Mouse (Mus musculus): Measurements from ENCODE around the gene Asphd1. TPM values are rescaled to one million over a fixed set of nuclear protein-coding genes. Genes with fewer than 3 reads are reported as not detected.
"Not testable (repeated sequence)": the region's sequence is repeated elsewhere in the genome, so short reads cannot be mapped to it uniquely, and the experiment has no call there.

Asphd1 gene
- polyA plus RNA-seq, 1 experiment = 0.35 TPM

DNA sequence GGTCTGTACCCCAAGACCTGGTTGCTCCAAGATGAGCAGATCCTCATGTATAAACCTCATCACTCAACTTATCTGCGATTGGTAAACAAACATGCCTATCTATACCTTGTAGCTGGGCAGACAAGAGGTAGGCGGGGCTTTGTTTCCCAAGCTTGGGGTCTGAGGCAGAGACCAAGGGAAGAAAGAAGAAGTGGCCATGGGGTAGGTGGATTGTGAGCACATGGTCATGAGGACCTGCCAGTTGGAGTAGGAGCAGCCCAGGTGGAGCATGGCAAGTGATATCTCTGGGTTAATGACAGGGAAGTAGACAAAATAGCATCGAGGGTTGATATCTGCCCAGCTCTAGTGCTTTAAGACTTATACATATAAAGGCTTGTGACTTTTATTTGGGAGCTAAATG lies 34.5 kb downstream of the Asphd1 start:
- H3K27me3 ChIP-seq (ENCODE audit: control insufficient read depth, insufficient read depth, low read length) = no peaks in the 10 kb centered on the region
- TF ChIP-seq CTCF (IDR thresholded peaks at IDR 0.05; ENCODE audit: borderline replicate concordance, control insufficient read depth, extremely low read depth, insufficient read depth, low read length, poor library complexity) (no peak), POLR2A (IDR thresholded peaks at IDR 0.05; ENCODE audit: control insufficient read depth, extremely low read depth, insufficient read depth, low read length, poor library complexity) (no peak)
- no peak for DNase-seq
- H3K27ac ChIP-seq (ENCODE audit: control insufficient read depth, insufficient read depth, low read length) = no peak overlapping the region
- no peaks in the 10 kb centered on the region for H3K36me3 ChIP-seq (ENCODE audit: control insufficient read depth, insufficient read depth, low read length)
- WGBS = 85% methylated on average over 3 of the region's 3 CpGs
- no peaks in the 10 kb centered on the region for H3K4me1 ChIP-seq (replicated peaks; ENCODE audit: control insufficient read depth, insufficient read depth, low read length)
- no peak overlapping the region for H3K4me3 ChIP-seq (ENCODE audit: control insufficient read depth, insufficient read depth, low read length)

DNA sequence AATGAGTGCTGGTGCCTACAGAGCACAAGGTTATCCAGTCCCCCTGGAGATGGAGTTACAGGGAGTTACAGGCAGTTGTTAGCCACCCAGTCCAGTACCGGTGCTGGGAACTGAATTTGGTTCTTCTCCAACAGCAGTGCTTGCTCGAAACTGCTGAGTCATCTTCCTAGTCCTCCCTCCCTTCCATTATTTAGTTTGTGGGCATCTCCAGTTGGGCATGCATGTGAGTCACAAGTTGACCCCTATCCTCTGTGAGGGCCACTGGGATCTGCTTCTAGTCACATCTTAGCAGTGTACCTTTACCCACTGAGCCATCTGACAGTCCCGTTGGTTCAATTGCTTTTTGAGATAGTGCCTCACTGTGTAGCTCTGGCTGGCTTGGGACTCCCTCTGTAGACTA lies 43.8 kb downstream of the Asphd1 start:
- TF ChIP-seq POLR2A (IDR thresholded peaks at IDR 0.05; ENCODE audit: control insufficient read depth, extremely low read depth, insufficient read depth, low read length, poor library complexity) (no peak), CTCF (IDR thresholded peaks at IDR 0.05; ENCODE audit: borderline replicate concordance, control insufficient read depth, extremely low read depth, insufficient read depth, low read length, poor library complexity) (no peak)
- 51% methylated on average over 3 of the region's 3 CpGs for WGBS
- DNase-seq = no peak
- Histone ChIP-seq H3K36me3 (ENCODE audit: control insufficient read depth, insufficient read depth, low read length) (no peaks in the 10 kb centered on the region), H3K4me3 (ENCODE audit: control insufficient read depth, insufficient read depth, low read length) (no peak overlapping the region), H3K4me1 (replicated peaks; ENCODE audit: control insufficient read depth, insufficient read depth, low read length) (no peaks in the 10 kb centered on the region), H3K27me3 (ENCODE audit: control insufficient read depth, insufficient read depth, low read length) (no peaks in the 10 kb centered on the region), H3K27ac (ENCODE audit: control insufficient read depth, insufficient read depth, low read length) (no peak overlapping the region)

- not testable (repeated sequence) for H3K27me3 ChIP-seq (ENCODE audit: control insufficient read depth, insufficient read depth, low read length); H3K27ac ChIP-seq (ENCODE audit: control insufficient read depth, insufficient read depth, low read length); H3K36me3 ChIP-seq (ENCODE audit: control insufficient read depth, insufficient read depth, low read length); DNase-seq; H3K4me3 ChIP-seq (ENCODE audit: control insufficient read depth, insufficient read depth, low read length)
- 95% methylated on average over 7 of the region's 9 CpGs for WGBS
- H3K4me1 ChIP-seq (replicated peaks; ENCODE audit: control insufficient read depth, insufficient read depth, low read length) = peaks cover 14% of the 10 kb centered on the region
These were observed 49.6 kb downstream of the Asphd1 start for GRCm38 (mm10) chr7:126899781-126900180.

DNA sequence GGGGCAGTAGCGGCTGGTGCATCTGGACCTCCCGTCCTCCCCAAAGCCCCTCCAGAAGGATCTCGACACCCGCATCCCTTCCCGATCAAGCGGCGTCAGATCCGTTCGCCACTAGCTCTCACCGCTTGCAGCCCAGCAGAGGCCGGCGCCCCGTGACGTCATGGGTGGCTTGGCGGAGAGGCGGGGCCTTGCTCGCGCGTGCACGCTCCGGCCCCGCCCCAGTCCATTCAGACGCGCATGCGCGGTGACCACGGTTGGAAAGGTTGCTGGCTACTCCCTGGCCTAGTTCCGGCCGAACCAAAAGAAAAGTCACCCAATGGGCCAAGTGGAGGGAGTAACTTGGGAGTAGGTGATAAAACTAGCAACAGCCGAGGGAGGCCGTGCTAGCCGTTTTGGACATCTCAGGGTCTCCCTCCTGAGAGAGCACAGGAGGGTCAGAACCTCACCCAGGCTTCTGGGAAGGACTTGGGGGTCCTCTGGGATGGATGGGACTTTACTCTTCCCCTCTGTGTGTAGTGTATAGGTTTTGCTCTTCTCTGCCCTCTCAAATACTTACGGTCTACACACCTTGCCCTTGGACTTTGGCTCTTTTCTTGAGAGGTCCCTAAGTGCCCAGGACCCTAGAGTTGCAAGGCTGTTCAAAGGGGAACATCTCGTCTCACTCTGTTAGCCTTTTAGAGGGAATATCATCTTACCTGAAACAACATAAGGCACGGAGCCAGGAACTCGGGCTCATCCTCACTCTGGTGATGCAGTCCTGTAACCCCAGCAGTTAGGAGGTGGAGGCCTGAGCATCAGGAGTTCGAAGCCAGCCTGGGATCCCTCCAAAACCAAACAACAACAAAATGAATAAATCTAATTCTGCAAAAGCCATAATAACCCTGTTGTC lies 51.0 kb downstream of the Asphd1 start:
- H3K36me3 ChIP-seq (ENCODE audit: control insufficient read depth, insufficient read depth, low read length) = no peaks in the 10 kb centered on the region
- TF ChIP-seq POLR2A (IDR thresholded peaks at IDR 0.05; ENCODE audit: control insufficient read depth, extremely low read depth, insufficient read depth, low read length, poor library complexity) (peak; percentile 66; the same call in 1 of the 2 replicates), CTCF (IDR thresholded peaks at IDR 0.05; ENCODE audit: borderline replicate concordance, control insufficient read depth, extremely low read depth, insufficient read depth, low read length, poor library complexity) (0 out of 2 replicates have a peak, but pooled peaks have one; percentile 41)
- DNase-seq = peak; percentile 93
- WGBS = 15% methylated on average over 37 of the region's 37 CpGs
- H3K27ac ChIP-seq (ENCODE audit: control insufficient read depth, insufficient read depth, low read length) = peak overlapping the region; percentile 8; the same call in 1 of the 2 replicates
- H3K4me1 ChIP-seq (replicated peaks; ENCODE audit: control insufficient read depth, insufficient read depth, low read length) = peaks cover 14% of the 10 kb centered on the region
- H3K27me3 ChIP-seq (ENCODE audit: control insufficient read depth, insufficient read depth, low read length) = no peaks in the 10 kb centered on the region
- peak overlapping the region; percentile 78 for H3K4me3 ChIP-seq (ENCODE audit: control insufficient read depth, insufficient read depth, low read length)

DNA sequence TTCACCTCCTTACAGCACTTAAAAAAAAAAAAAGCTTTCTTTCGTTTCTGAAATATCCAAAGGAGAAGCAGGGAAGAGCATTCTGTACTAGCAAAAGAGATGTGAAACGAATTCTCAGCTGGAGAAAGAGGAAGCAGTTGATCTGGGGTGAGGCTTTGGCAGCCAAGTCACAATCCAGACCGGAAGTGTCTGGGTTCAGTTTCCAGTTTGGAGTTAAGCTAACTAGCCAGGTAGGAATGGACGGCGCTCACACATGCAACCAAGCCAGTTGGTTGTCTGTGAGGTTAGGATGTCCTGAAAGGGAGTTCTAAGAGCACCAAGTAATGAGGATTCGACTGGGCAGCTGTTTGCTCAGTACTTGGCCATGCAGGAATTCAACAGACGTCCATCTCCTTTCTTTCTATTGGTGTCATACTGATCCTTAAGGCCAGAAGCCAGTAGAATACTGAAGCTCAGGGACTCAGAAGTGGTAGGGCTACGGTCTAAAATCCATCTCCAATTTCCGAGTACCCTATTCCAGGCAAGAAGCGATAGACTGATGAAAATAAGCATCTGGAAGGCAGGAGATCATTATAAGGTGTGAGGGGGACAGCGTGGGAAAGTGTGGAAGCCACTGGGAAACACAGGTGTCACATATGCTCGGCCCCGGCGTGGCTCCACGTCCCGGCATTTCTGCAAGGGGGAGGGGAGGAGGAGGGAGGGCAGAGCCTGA lies 51.8 kb downstream of the Asphd1 start:
- Histone ChIP-seq H3K36me3 (ENCODE audit: control insufficient read depth, insufficient read depth, low read length) (no peaks in the 10 kb centered on the region), H3K4me3 (ENCODE audit: control insufficient read depth, insufficient read depth, low read length) (peak overlapping the region; percentile 78), H3K4me1 (replicated peaks; ENCODE audit: control insufficient read depth, insufficient read depth, low read length) (peaks cover 14% of the 10 kb centered on the region), H3K27ac (ENCODE audit: control insufficient read depth, insufficient read depth, low read length) (peak overlapping the region; percentile 8; the same call in 1 of the 2 replicates), H3K27me3 (ENCODE audit: control insufficient read depth, insufficient read depth, low read length) (no peaks in the 10 kb centered on the region)
- TF ChIP-seq POLR2A (IDR thresholded peaks at IDR 0.05; ENCODE audit: control insufficient read depth, extremely low read depth, insufficient read depth, low read length, poor library complexity) (no peak), CTCF (IDR thresholded peaks at IDR 0.05; ENCODE audit: borderline replicate concordance, control insufficient read depth, extremely low read depth, insufficient read depth, low read length, poor library complexity) (no peak)
- 3% methylated on average over 16 of the region's 16 CpGs for WGBS
- no peak for DNase-seq

DNA sequence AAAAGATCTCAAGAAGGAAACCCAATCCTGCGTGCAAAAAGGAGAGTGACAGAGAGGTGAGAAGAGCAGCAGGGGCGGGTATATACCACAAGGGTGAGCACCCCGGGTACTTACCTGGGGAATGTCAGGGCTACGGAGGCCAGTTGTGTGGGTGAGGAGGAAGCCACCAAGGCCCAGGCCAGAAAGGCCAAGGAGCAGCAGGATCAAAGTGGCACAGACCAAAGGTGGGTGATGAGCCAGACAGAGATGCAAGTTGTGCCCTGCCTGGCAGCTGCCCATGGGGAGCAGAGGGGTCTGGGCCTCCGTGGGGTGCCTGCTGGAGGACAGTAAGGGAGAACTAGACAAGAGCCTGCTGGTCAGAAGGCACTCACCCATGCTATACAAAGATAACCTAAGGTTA lies 52.5 kb downstream of the Asphd1 start:
- no peak for TF ChIP-seq POLR2A (IDR thresholded peaks at IDR 0.05; ENCODE audit: control insufficient read depth, extremely low read depth, insufficient read depth, low read length, poor library complexity)
- no peak for TF ChIP-seq CTCF (IDR thresholded peaks at IDR 0.05; ENCODE audit: borderline replicate concordance, control insufficient read depth, extremely low read depth, insufficient read depth, low read length, poor library complexity)
- 80% methylated on average over 5 of the region's 5 CpGs for WGBS
- no peak for DNase-seq
- Histone ChIP-seq H3K36me3 (ENCODE audit: control insufficient read depth, insufficient read depth, low read length) (no peaks in the 10 kb centered on the region), H3K27ac (ENCODE audit: control insufficient read depth, insufficient read depth, low read length) (peak overlapping the region; percentile 28; the same call in 1 of the 2 replicates), H3K27me3 (ENCODE audit: control insufficient read depth, insufficient read depth, low read length) (no peaks in the 10 kb centered on the region), H3K4me1 (replicated peaks; ENCODE audit: control insufficient read depth, insufficient read depth, low read length) (peaks cover 14% of the 10 kb centered on the region), H3K4me3 (ENCODE audit: control insufficient read depth, insufficient read depth, low read length) (no peak overlapping the region)

Other genes with a start within 250 kb of the Asphd1 start
- gene Coro1a, start 241.8 kb downstream of the Asphd1 start, polyA plus RNA-seq (2012; rRNA removed) = 2,939 and 3,162 TPM in 2 replicates
- 130 and 131 TPM in 2 replicates for gene Mapk3, start 190.0 kb downstream of the Asphd1 start, polyA plus RNA-seq (2012; rRNA removed)
- gene Gdpd3, start 183.2 kb downstream of the Asphd1 start, polyA plus RNA-seq (2012; rRNA removed) = 15.7 and 106 TPM in 2 replicates
- gene Ypel3, start 172.6 kb downstream of the Asphd1 start, polyA plus RNA-seq (2012; rRNA removed) = 622 and 685 TPM in 2 replicates
- 25.0 and 37.9 TPM in 2 replicates for gene Tbx6, start 168.1 kb downstream of the Asphd1 start, polyA plus RNA-seq (2012; rRNA removed)
- 460 and 482 TPM in 2 replicates for gene Ppp4c, start 157.1 kb downstream of the Asphd1 start, polyA plus RNA-seq (2012; rRNA removed)
- 2.9 and 3.3 TPM in 2 replicates for gene Fam57b, start 151.9 kb downstream of the Asphd1 start, polyA plus RNA-seq (2012; rRNA removed)
- gene 4930451I11Rik, start 117.9 kb downstream of the Asphd1 start, polyA plus RNA-seq (2012; rRNA removed) = not detected in 2 replicates
- gene Doc2a, start 102.2 kb downstream of the Asphd1 start, polyA plus RNA-seq (2012; rRNA removed) = 0.12 and 0.13 TPM in 2 replicates
- 18.7 and 24.6 TPM in 2 replicates for gene Hirip3, start 87.6 kb downstream of the Asphd1 start, polyA plus RNA-seq (2012; rRNA removed)
- gene Ino80e, start 87.2 kb downstream of the Asphd1 start, polyA plus RNA-seq (2012; rRNA removed) = 120 and 122 TPM in 2 replicates
- gene Taok2, start 64.9 kb downstream of the Asphd1 start, polyA plus RNA-seq (2012; rRNA removed) = 182 and 198 TPM in 2 replicates
- gene Tmem219, start 26.7 kb downstream of the Asphd1 start, polyA plus RNA-seq (2012; rRNA removed) = 87.7 and 94.7 TPM in 2 replicates
- gene Kctd13, start 20.7 kb downstream of the Asphd1 start, polyA plus RNA-seq (2012; rRNA removed) = 38.8 and 42.4 TPM in 2 replicates
- 2.9 and 3.7 TPM in 2 replicates for gene Sez6l2, start 981 bp upstream of the Asphd1 start, polyA plus RNA-seq (2012; rRNA removed)
- 280 and 294 TPM in 2 replicates for gene Cdipt, start 26.3 kb upstream of the Asphd1 start, polyA plus RNA-seq (2012; rRNA removed)
- gene Cdiptos, start 26.5 kb upstream of the Asphd1 start, polyA plus RNA-seq (2012; rRNA removed) = 0.34 and 1.0 TPM in 2 replicates
- gene Mvp, start 65.0 kb upstream of the Asphd1 start, polyA plus RNA-seq (2012; rRNA removed) = 42.5 and 64.9 TPM in 2 replicates
- 5.4 and 6.2 TPM in 2 replicates for gene Pagr1b, start 66.9 kb upstream of the Asphd1 start, polyA plus RNA-seq (2012; rRNA removed)
- 11.9 and 12.7 TPM in 2 replicates for gene Pagr1a, start 67.8 kb upstream of the Asphd1 start, polyA plus RNA-seq (2012; rRNA removed)
- gene Gm42742, start 71.5 kb upstream of the Asphd1 start, polyA plus RNA-seq (2012; rRNA removed) = 103 and 113 TPM in 2 replicates
- 49.7 and 53.1 TPM in 2 replicates for gene Prrt2, start 71.6 kb upstream of the Asphd1 start, polyA plus RNA-seq (2012; rRNA removed)
- 954 and 1,846 TPM in 2 replicates for gene Maz, start 77.5 kb upstream of the Asphd1 start, polyA plus RNA-seq (2012; rRNA removed)
- 50.5 and 66.8 TPM in 2 replicates for gene Kif22, start 92.9 kb upstream of the Asphd1 start, polyA plus RNA-seq (2012; rRNA removed)
- 0.73 and 1.2 TPM in 2 replicates for gene Zg16, start 137.7 kb upstream of the Asphd1 start, polyA plus RNA-seq (2012; rRNA removed)
- gene AI467606, start 141.8 kb upstream of the Asphd1 start, polyA plus RNA-seq (2012; rRNA removed) = 518 and 532 TPM in 2 replicates
- gene Qprt, start 172.6 kb upstream of the Asphd1 start, polyA plus RNA-seq (2012; rRNA removed) = 8.0 and 10.1 TPM in 2 replicates
- 135 and 157 TPM in 2 replicates for gene Spn, start 188.2 kb upstream of the Asphd1 start, polyA plus RNA-seq (2012; rRNA removed)
- 63.4 and 67.2 TPM in 2 replicates for gene Cd2bp2, start 246.5 kb upstream of the Asphd1 start, polyA plus RNA-seq (2012; rRNA removed)